Mouse (Mus musculus): Measurements from ENCODE around the gene Ccdc96. TPM values are rescaled to one million over a fixed set of nuclear protein-coding genes. Genes with fewer than 3 reads are reported as not detected.
A peak's percentile ranks its signal among the peaks of the same experiment; 100 is the strongest.

The Ccdc96 gene
- polyA plus RNA-seq, 1 experiment from 2014 or later, result 0.12 TPM

DNA sequence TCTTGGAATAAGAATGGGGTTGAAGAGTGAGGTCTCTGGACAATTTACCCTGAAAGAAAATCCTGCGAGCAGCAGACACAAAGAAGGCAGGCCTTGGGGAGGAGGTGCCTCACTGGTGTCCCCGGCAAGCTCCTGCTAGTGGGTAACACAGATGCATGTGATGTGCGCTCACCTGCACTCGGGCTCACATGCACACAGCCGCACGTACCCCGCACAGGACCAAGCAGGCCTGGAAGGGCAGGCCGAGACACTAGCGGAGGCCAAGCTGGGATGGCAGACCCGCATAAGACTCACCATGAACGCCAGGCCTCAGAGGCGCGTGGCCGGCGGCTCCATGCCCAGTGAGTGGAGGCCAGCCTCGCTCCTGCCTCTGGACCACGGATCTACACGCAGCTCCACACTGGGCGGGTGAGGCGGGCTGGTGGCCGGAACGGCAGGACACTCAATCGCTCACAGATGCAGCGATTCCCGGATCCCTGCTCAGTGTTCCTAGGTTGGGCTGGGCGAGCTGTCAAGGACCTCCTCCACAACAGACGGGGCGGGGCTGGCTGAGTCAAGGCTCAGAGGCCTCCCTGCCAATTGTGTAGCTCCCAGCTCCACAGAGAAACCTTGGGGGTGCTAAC, 45.9 kb downstream of the Ccdc96 start:
- Histone ChIP-seq H3K9me3 (ENCODE audit: control insufficient read depth, low read length) (no peaks in the 10 kb centered on the region), H3K9ac (ENCODE audit: low read depth, low read length) (peak overlapping the region; percentile 90), H3K4me3 (ENCODE audit: low read length) (peak overlapping the region; percentile 77), H3K27me3 (replicated peaks; ENCODE audit: control insufficient read depth, insufficient read depth, low read length) (no peaks in the 10 kb centered on the region), H3K4me2 (ENCODE audit: low read depth, low read length) (peak overlapping the region; percentile 85), H3K4me1 (ENCODE audit: control insufficient read depth, insufficient read depth, low read length) (peaks cover 24% of the 10 kb centered on the region), H3K36me3 (ENCODE audit: control insufficient read depth, insufficient read depth, low read length) (no peaks in the 10 kb centered on the region), H3K27ac (ENCODE audit: low read length) (peak overlapping the region; percentile 91)
- ATAC-seq, result peak; percentile 96
- WGBS, result under 1% methylated on average over 28 of the region's 28 CpGs

DNA sequence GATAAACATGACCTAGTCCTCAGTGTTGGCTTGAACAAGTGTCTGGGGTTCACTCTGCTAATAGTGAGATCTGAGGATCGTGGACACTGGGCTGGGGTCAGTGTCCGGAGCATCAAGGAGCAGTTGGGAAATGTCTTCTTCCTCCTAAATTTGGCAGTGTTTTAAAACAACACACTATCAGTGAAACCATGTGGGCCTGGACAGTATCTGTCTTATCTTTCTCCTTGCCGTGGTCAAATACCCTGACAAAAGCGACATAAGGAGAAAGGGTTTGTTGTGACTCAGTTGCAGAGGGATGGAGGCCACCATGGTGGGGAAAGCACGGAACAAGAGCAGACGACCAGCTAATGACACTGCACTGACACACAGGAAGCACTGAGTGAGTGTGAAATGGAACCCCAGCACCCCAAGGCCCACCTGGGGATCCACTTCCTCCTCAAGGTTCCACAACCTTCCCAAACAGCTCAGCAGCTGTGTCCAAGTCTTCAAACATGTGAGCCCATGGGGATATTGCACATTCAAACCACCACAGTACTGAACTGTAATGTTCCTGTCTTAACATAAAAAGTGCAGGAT, 50.2 kb downstream of the Ccdc96 start:
- no peak for ATAC-seq
- H3K9me3 ChIP-seq (ENCODE audit: control insufficient read depth, low read length), result no peaks in the 10 kb centered on the region
- 78% methylated on average over 6 of the region's 6 CpGs for WGBS
- peaks cover 14% of the 10 kb centered on the region for H3K4me1 ChIP-seq (ENCODE audit: control insufficient read depth, insufficient read depth, low read length)
- no peak overlapping the region for H3K4me3 ChIP-seq (ENCODE audit: low read length)
- H3K36me3 ChIP-seq (ENCODE audit: control insufficient read depth, insufficient read depth, low read length), result no peaks in the 10 kb centered on the region
- no peaks in the 10 kb centered on the region for H3K27me3 ChIP-seq (replicated peaks; ENCODE audit: control insufficient read depth, insufficient read depth, low read length)
- no peak overlapping the region for H3K27ac ChIP-seq (ENCODE audit: low read length)
- no peak overlapping the region for H3K4me2 ChIP-seq (ENCODE audit: low read depth, low read length)
- H3K9ac ChIP-seq (ENCODE audit: low read depth, low read length), result no peak overlapping the region

DNA sequence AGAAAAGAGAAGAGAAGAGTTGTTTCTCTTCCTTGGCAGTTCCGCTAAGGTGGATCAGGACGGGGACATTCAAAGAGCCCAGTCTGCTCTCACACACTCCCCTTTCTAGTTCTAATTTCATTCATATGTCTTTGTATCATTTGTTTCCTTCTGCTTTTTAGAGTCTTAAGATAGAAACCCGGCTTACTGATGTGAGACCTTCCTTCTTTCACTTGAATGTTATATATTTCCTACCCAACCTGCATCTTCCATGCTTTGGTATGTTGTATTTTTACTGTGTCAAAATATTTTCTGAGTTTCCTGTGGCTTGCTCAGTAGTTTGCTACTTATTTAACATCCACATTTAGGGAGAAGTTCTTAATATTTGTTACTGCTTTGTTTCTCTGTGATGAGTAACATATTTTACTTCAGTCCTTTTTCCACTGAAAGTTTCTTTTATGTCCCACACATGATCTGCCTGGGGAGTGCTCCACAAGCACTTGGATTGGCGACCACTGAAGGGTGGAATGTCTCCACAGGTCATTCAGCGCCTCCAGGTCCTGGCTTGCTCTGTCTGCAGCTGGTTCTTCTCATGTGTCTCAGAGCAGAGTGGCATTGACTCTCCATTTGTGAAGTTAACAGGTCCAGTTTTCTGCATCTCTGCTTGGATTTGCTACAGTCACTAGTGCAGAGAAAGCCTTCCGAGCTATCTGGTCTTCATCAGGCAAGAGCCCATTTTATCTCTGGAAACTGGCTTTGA, 51.2 kb downstream of the Ccdc96 start:
- H3K27ac ChIP-seq (ENCODE audit: low read length), result no peak overlapping the region
- peaks cover 11% of the 10 kb centered on the region; the same call in 1 of the 2 replicates for H3K4me1 ChIP-seq (ENCODE audit: control insufficient read depth, insufficient read depth, low read length)
- ATAC-seq, result no peak
- H3K9me3 ChIP-seq (ENCODE audit: control insufficient read depth, low read length), result no peaks in the 10 kb centered on the region
- no peaks in the 10 kb centered on the region for H3K27me3 ChIP-seq (replicated peaks; ENCODE audit: control insufficient read depth, insufficient read depth, low read length)
- H3K4me3 ChIP-seq (ENCODE audit: low read length), result no peak overlapping the region
- H3K9ac ChIP-seq (ENCODE audit: low read depth, low read length), result no peak overlapping the region
- no peak overlapping the region for H3K4me2 ChIP-seq (ENCODE audit: low read depth, low read length)
- 78% methylated on average over 6 of the region's 6 CpGs for WGBS
- no peaks in the 10 kb centered on the region for H3K36me3 ChIP-seq (ENCODE audit: control insufficient read depth, insufficient read depth, low read length)

DNA sequence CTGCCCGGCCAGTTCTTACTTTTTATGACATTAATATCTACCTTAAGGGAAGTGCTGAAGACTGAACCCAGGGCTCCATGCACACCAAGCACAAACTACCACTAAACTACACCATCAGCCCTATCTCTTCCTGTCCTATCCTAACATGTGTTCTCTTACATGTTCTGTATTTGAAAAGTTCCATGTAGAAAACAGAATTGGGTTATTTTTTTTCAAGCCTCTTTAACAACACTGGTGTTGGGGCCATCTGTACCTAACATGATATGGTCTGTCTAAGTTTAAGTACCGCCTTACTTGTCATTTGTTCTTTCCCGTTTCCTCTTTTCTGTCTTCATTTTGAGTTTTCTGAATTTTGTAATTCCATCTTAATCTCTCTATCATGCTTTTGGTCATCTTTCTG, 52.0 kb downstream of the Ccdc96 start:
- 78% methylated on average over 3 of the region's 3 CpGs for WGBS
- no peak overlapping the region for H3K27ac ChIP-seq (ENCODE audit: low read length)
- no peak for ATAC-seq

More for the DNA sequence above, 52.0 kb downstream of the Ccdc96 start:
- Histone ChIP-seq H3K4me1 (ENCODE audit: control insufficient read depth, insufficient read depth, low read length) (0 out of 2 replicates have a peak, but pooled peaks cover 5% of the 10 kb centered on the region), H3K4me2 (ENCODE audit: low read depth, low read length) (no peak overlapping the region), H3K9me3 (ENCODE audit: control insufficient read depth, low read length) (no peaks in the 10 kb centered on the region), H3K36me3 (ENCODE audit: control insufficient read depth, insufficient read depth, low read length) (no peaks in the 10 kb centered on the region), H3K9ac (ENCODE audit: low read depth, low read length) (no peak overlapping the region), H3K4me3 (ENCODE audit: low read length) (no peak overlapping the region), H3K27me3 (replicated peaks; ENCODE audit: control insufficient read depth, insufficient read depth, low read length) (no peaks in the 10 kb centered on the region)

Other genes with a start within 250 kb of the Ccdc96 start
- gene Sorcs2, start 86.4 kb upstream of the Ccdc96 start, polyA plus RNA-seq (2015; fragmentation: Nextera tagmentation; extraction: Ambion mirVana), result 8.3 and 8.8 TPM in 2 replicates
- 76.1 and 80.0 TPM in 2 replicates for gene Grpel1, start 19.6 kb upstream of the Ccdc96 start, polyA plus RNA-seq (2015; fragmentation: Nextera tagmentation; extraction: Ambion mirVana)
- 1.6 TPM in 2 replicates for gene Tada2b, start 303 bp upstream of the Ccdc96 start, polyA plus RNA-seq (2015; fragmentation: Nextera tagmentation; extraction: Ambion mirVana)
- 30.7 and 34.0 TPM in 2 replicates for gene Tbc1d14, start 108.7 kb downstream of the Ccdc96 start, polyA plus RNA-seq (2015; fragmentation: Nextera tagmentation; extraction: Ambion mirVana)
- gene D5Ertd579e, start 211.4 kb downstream of the Ccdc96 start, polyA plus RNA-seq (2015; fragmentation: Nextera tagmentation; extraction: Ambion mirVana), result 14.0 and 14.2 TPM in 2 replicates